Mouse (Mus musculus) MEL (cell line): ENCODE measurements around the gene Coro1a. TPM values are rescaled to one million over a fixed set of nuclear protein-coding genes. Genes with fewer than 3 reads are reported as not detected.

ENCODE experiments used
- DNase-seq: peaks from one replicate; pipeline ENCODE4 v3.0.0; 2011; ENCODE audit warnings: low read depth, low spot score
- H3K27ac ChIP-seq: 2 replicates; pipeline ENCODE4 v1.5.1; 2012; ENCODE audit warnings: low read depth, mild to moderate bottlenecking, control low read depth, low read length, moderate library complexity; ENCODE audit not compliant: control insufficient read depth
- H3K27me3 ChIP-seq, 2 experiments: fragments of 150-350 bp in 1 of 2; sonication (generic) in 1 of 2; 2 replicates each; pipeline ENCODE4 v1.6.1; 2012; ENCODE audit warnings: low read length in 2 of 2, mild to moderate bottlenecking in 2 of 2, improper control_type of control experiment in 1 of 2, moderate library complexity in 1 of 2; ENCODE audit not compliant: insufficient read depth in 2 of 2, control insufficient read depth in 1 of 2
- H3K36me3 ChIP-seq, 2 experiments: 2 replicates each; pipeline ENCODE4 v1.6.1; 2012 to 2014; ENCODE audit warnings: low read length in 2 of 2, improper control_type of control experiment in 1 of 2, inconsistent platforms in 1 of 2, mild to moderate bottlenecking in 1 of 2; ENCODE audit not compliant: insufficient read depth in 2 of 2, control insufficient read depth in 1 of 2
- H3K4me1 ChIP-seq, 2 experiments: fragments of 150-350 bp in 1 of 2; sonication (generic) in 1 of 2; 2 replicates each; pipeline ENCODE4 v1.6.1; 2012; ENCODE audit warnings: low read length in 2 of 2, improper control_type of control experiment in 1 of 2, mild to moderate bottlenecking in 1 of 2; ENCODE audit not compliant: insufficient read depth in 2 of 2, control insufficient read depth in 1 of 2
- H3K4me3 ChIP-seq, 2 experiments: fragments of 150-350 bp in 1 of 2; sonication (generic) in 1 of 2; 2 replicates each; pipeline ENCODE4 v1.5.1; 2012; ENCODE audit warnings: low read depth in 2 of 2, low read length in 2 of 2, mild to moderate bottlenecking in 2 of 2, moderate library complexity in 2 of 2, control low read depth in 1 of 2, improper control_type of control experiment in 1 of 2; ENCODE audit not compliant: control insufficient read depth in 1 of 2, insufficient read depth in 1 of 2
- H3K79me2 ChIP-seq: 2 replicates; pipeline ENCODE4 v1.6.1; 2012; ENCODE audit warnings: mild to moderate bottlenecking, low read length, moderate library complexity; ENCODE audit not compliant: control insufficient read depth, poor library complexity, insufficient read depth
- H3K9ac ChIP-seq: 2 replicates; pipeline ENCODE4 v1.6.1; 2012; ENCODE audit warnings: low read depth, mild to moderate bottlenecking, control low read depth, low read length, moderate library complexity; ENCODE audit not compliant: control insufficient read depth, poor library complexity, severe bottlenecking
- H3K9me3 ChIP-seq: fragments of 150-350 bp; sonication (generic); replicated peaks from 2 replicates; pipeline ENCODE4 v1.6.1; 2012; ENCODE audit warnings: mild to moderate bottlenecking, low read length, improper control_type of control experiment, moderate library complexity; ENCODE audit not compliant: insufficient read depth
- CHD1 ChIP-seq: IDR thresholded peaks from 2 replicates; pipeline ENCODE4 v1.6.1; 2012; ENCODE audit warnings: low read depth, mild to moderate bottlenecking, inconsistent platforms, low read length, improper control_type of control experiment
- CHD2 ChIP-seq: IDR thresholded peaks from 2 replicates; pipeline ENCODE4 v1.6.1; 2011; ENCODE audit warnings: low read length, improper control_type of control experiment
- CTCF ChIP-seq, 3 experiments: IDR thresholded peaks in 2 of 3; conservative IDR thresholded peaks in 1 of 3; 2 replicates each; pipeline ENCODE4 v1.5.1; 2011 to 2012; ENCODE audit warnings: low read length in 3 of 3, low read depth in 2 of 3, mild to moderate bottlenecking in 2 of 3, improper control_type of control experiment in 1 of 3, inconsistent platforms in 1 of 3, mixed read lengths in 1 of 3, moderate library complexity in 1 of 3; ENCODE audit not compliant: control insufficient read depth in 1 of 3, insufficient read depth in 1 of 3, poor library complexity in 1 of 3, severe bottlenecking in 1 of 3
- EP300 ChIP-seq, 2 experiments: IDR thresholded peaks; 2 replicates each; pipeline ENCODE4 v1.6.1; 2011; ENCODE audit warnings: improper control_type of control experiment in 2 of 2, low read length in 2 of 2, low read depth in 1 of 2, mild to moderate bottlenecking in 1 of 2
- ETS1 ChIP-seq: IDR thresholded peaks from 2 replicates; pipeline ENCODE4 v1.6.1; 2012; ENCODE audit warnings: low read depth, mild to moderate bottlenecking, inconsistent platforms, low read length, improper control_type of control experiment, moderate library complexity
- GATA1 ChIP-seq: IDR thresholded peaks from 2 replicates; pipeline ENCODE4 v1.6.1; 2011; ENCODE audit warnings: low read depth, low read length, improper control_type of control experiment
- HCFC1 ChIP-seq: IDR thresholded peaks from 2 replicates; pipeline ENCODE4 v1.6.1; 2012; ENCODE audit warnings: low read depth, mild to moderate bottlenecking, inconsistent platforms, low read length, improper control_type of control experiment, moderate library complexity
- MAX ChIP-seq: IDR thresholded peaks from 2 replicates; pipeline ENCODE4 v1.6.1; 2011; ENCODE audit warnings: low read length, improper control_type of control experiment
- MEF2A ChIP-seq: IDR thresholded peaks from 2 replicates; pipeline ENCODE4 v1.6.1; 2014; ENCODE audit warnings: low read depth, mild to moderate bottlenecking, inconsistent platforms, low read length, improper control_type of control experiment; ENCODE audit not compliant: poor library complexity, insufficient replicate concordance, severe bottlenecking; ENCODE audit errors: extremely low read depth
- NELFE ChIP-seq: IDR thresholded peaks from 2 replicates; pipeline ENCODE4 v1.6.1; 2011; ENCODE audit warnings: low read depth, low read length, improper control_type of control experiment
- POLR2AphosphoS2 ChIP-seq: IDR thresholded peaks from 2 replicates; pipeline ENCODE4 v1.6.1; 2011; ENCODE audit warnings: low read length, improper control_type of control experiment
- RCOR1 ChIP-seq: IDR thresholded peaks from 2 replicates; pipeline ENCODE4 v1.6.1; 2012; ENCODE audit warnings: low read depth, mild to moderate bottlenecking, inconsistent platforms, low read length, improper control_type of control experiment
- SIN3A ChIP-seq: IDR thresholded peaks from 2 replicates; pipeline ENCODE4 v1.6.1; 2012; ENCODE audit warnings: low read length, improper control_type of control experiment, inconsistent platforms
- TCF12 ChIP-seq: IDR thresholded peaks from 2 replicates; pipeline ENCODE4 v1.6.1; 2014; ENCODE audit warnings: low read depth, mild to moderate bottlenecking, inconsistent platforms, low read length, improper control_type of control experiment, moderate library complexity
- ZC3H11A ChIP-seq: IDR thresholded peaks from 2 replicates; pipeline ENCODE4 v1.6.1; 2012; ENCODE audit warnings: low read depth, mild to moderate bottlenecking, inconsistent platforms, low read length, improper control_type of control experiment
- ZKSCAN1 ChIP-seq: IDR thresholded peaks from 2 replicates; pipeline ENCODE4 v1.6.1; 2012; ENCODE audit warnings: low read depth, mild to moderate bottlenecking, inconsistent platforms, low read length, improper control_type of control experiment, moderate library complexity
- polyA plus RNA-seq, 2 experiments: library from polyadenylated mRNA; stranded (reverse) in 1 of 2; unstranded in 1 of 2; fragments of >175 nt in 1 of 2; fragments of >200 nt in 1 of 2; gene quantifications; 2 replicates each; pipeline versions ENCODE4 v1.2.1 to v1.2.4; 2012; ENCODE audit warnings: low replicate concordance in 2 of 2, low read depth in 1 of 2; ENCODE audit not compliant: insufficient read length in 2 of 2, insufficient read depth in 1 of 2, missing spikeins in 1 of 2
- total RNA-seq: library from RNA; depleted of rRNA; stranded (reverse); fragments of 300-350 nt; gene quantifications from 2 replicates; pipeline ENCODE4 v1.2.3, GENCODE M21; 2012

The Coro1a gene
- total and polyA plus RNA-seq, 3 experiments: 195 to 204 TPM; not detected in 1

GRCm38 (mm10) chr7:126746066-126746465, 38.5 kb upstream of the Coro1a start:
- H3K36me3 ChIP-seq: no peaks in the 10 kb centered on the region
- TF ChIP-seq HCFC1: no peak
- TF ChIP-seq MEF2A: no peak
- no peaks in the 10 kb centered on the region for H3K79me2 ChIP-seq
- peaks cover 0 to 2% of the 10 kb centered on the region in 2 experiments; a peak in 1 of 4 replicates for H3K27me3 ChIP-seq
- DNase-seq: no peak
- no peak overlapping the region for H3K4me3 ChIP-seq
- no peaks in the 10 kb centered on the region for H3K4me1 ChIP-seq
- no peak overlapping the region for H3K27ac ChIP-seq
- H3K9ac ChIP-seq: no peak overlapping the region
- no peaks in the 10 kb centered on the region for H3K9me3 ChIP-seq

GRCm38 (mm10) chr7:126741964-126742482, 34.4 kb upstream of the Coro1a start:
- Histone ChIP-seq H3K9me3 (no peaks in the 10 kb centered on the region), H3K4me1 (no peaks in the 10 kb centered on the region), H3K27me3 (no peaks in the 10 kb centered on the region; a peak in 1 of 4 replicates), H3K79me2 (no peaks in the 10 kb centered on the region), H3K27ac (no peak overlapping the region), H3K36me3 (no peaks in the 10 kb centered on the region), H3K9ac (no peak overlapping the region), H3K4me3 (no peak overlapping the region)
- TF ChIP-seq CHD2 (no peak), CTCF (IDR thresholded peaks at IDR 0.05 in 2 of 3, conservative IDR thresholded peaks at IDR 0.05 in 1 of 3; ENCODE audit: control insufficient read depth in 1 of 3, insufficient read depth in 1 of 3, low read depth in 2 of 3, low read length in 3 of 3, poor library complexity in 1 of 3, severe bottlenecking in 1 of 3) (no peak), NELFE (no peak), POLR2AphosphoS2 (no peak), RCOR1 (no peak), GATA1 (no peak), ZKSCAN1 (no peak), EP300 (IDR thresholded peaks at IDR 0.05; ENCODE audit: low read depth in 1 of 2, low read length in 2 of 2) (no peak), MEF2A (no peak), CHD1 (no peak), MAX (no peak), ETS1 (no peak), ZC3H11A (no peak), SIN3A (no peak), TCF12 (no peak)
- DNase-seq: no peak
